In genomic region chr1:143946933-143947332, GRCm38 (mm10) we compare ENCODE assay signal across 12 mouse cellular contexts. TPM values are rescaled to one million over a fixed set of nuclear protein-coding genes. Genes with fewer than 3 reads are reported as not detected.
A peak's percentile ranks its signal among the peaks of the same experiment; 100 is the strongest.
DNase-seq lines count a peak whose midpoint lies in the region; ATAC-seq and TF ChIP-seq lines count a peak whose summit lies in the region.
"Had no signal": no experiment of that assay in that cellular context is flagged by ENCODE, and none has a peak within 500 bp of the region (broad histone marks: within the 10 kb centered on the region; RNA-seq: fewer than 3 reads in every experiment).

No protein-coding gene starts in this region.

- no peak for ATAC-seq in midbrain, embryonic 16.5 days
- no peak for ATAC-seq in midbrain, embryonic 11.5 days (ENCODE audit: low FRiP score)

- H3K4me2 ChIP-seq in midbrain, embryonic 16.5 days (ENCODE audit: low read length), result no peak overlapping the region
- no peak overlapping the region for H3K4me2 ChIP-seq in midbrain, embryonic 11.5 days
- H3K4me2 ChIP-seq: midbrain, embryonic 12.5 days had no signal

- no peak for TF ChIP-seq POLR2A in heart, adult 2 months (IDR thresholded peaks at IDR 0.05; ENCODE audit: insufficient read depth, low read depth, low read length)

- no peak overlapping the region for H3K4me3 ChIP-seq in heart, adult 2 months
- H3K4me3 ChIP-seq in midbrain, embryonic 16.5 days (ENCODE audit: low read depth, low read length), result no peak overlapping the region
- H3K4me3 ChIP-seq in hindbrain, embryonic 10.5 days, result no peak overlapping the region
- H3K4me3 ChIP-seq in midbrain, embryonic 11.5 days (ENCODE audit: low read depth, low read length), result no peak overlapping the region
- H3K4me3 ChIP-seq: limb, embryonic 10.5 days; midbrain, embryonic 12.5 days had no signal

- TF ChIP-seq CTCF in heart, adult 2 months (IDR thresholded peaks at IDR 0.05), result no peak

- H3K36me3 ChIP-seq in heart, adult 2 months (ENCODE audit: control insufficient read depth, insufficient read depth, low read length), result no peaks in the 10 kb centered on the region
- H3K36me3 ChIP-seq in midbrain, embryonic 16.5 days (ENCODE audit: control insufficient read depth, insufficient read depth, low read length), result no peaks in the 10 kb centered on the region
- no peaks in the 10 kb centered on the region for H3K36me3 ChIP-seq in hindbrain, embryonic 10.5 days
- H3K36me3 ChIP-seq in midbrain, embryonic 11.5 days (ENCODE audit: control insufficient read depth, insufficient read depth, low read length), result no peaks in the 10 kb centered on the region
- H3K36me3 ChIP-seq: limb, embryonic 10.5 days; midbrain, embryonic 12.5 days had no signal

- TF ChIP-seq EP300 in heart, adult 2 months (IDR thresholded peaks at IDR 0.05; ENCODE audit: insufficient read depth, low read depth, low read length), result no peak

- no peaks in the 10 kb centered on the region for H3K79me2 ChIP-seq in heart, adult 2 months (replicated peaks; ENCODE audit: control insufficient read depth, insufficient read depth, low read length)

- no peaks in the 10 kb centered on the region for H3K4me1 ChIP-seq in heart, adult 2 months (ENCODE audit: control insufficient read depth, insufficient read depth, low read length)
- H3K4me1 ChIP-seq in midbrain, embryonic 16.5 days (ENCODE audit: control insufficient read depth, insufficient read depth, low read length), result no peaks in the 10 kb centered on the region
- no peaks in the 10 kb centered on the region for H3K4me1 ChIP-seq in hindbrain, embryonic 10.5 days (replicated peaks)
- H3K4me1 ChIP-seq in midbrain, embryonic 11.5 days (ENCODE audit: control insufficient read depth, insufficient read depth, low read length), result no peaks in the 10 kb centered on the region
- H3K4me1 ChIP-seq: limb, embryonic 10.5 days; midbrain, embryonic 12.5 days had no signal

- DNase-seq in heart, postnatal 10 days, result peak; percentile 7 to 10
- DNase-seq in heart, adult 2 months, result no peak
- DNase-seq in 416B (ENCODE audit: low read depth), result peak; percentile 26
- peak; percentile 90 for DNase-seq in fat pad, adult 2 months (ENCODE audit: extremely low read depth, low read depth, low spot score)
- peak; percentile 43 for DNase-seq in lung, postnatal 10 days
- no peak for DNase-seq in hindbrain, embryonic 10.5 days (ENCODE audit: low spot score)
- no peak for DNase-seq in midbrain, embryonic 11.5 days (ENCODE audit: low spot score, missing footprints)
- DNase-seq: cerebellum, adult 11 months; gastrocnemius, postnatal 25 days had no signal

- no peak overlapping the region for H3K9ac ChIP-seq in heart, adult 2 months (ENCODE audit: low read depth, low read length)
- no peak overlapping the region for H3K9ac ChIP-seq in midbrain, embryonic 16.5 days (ENCODE audit: low read depth, low read length)
- no peak overlapping the region for H3K9ac ChIP-seq in midbrain, embryonic 11.5 days (ENCODE audit: low read length)
- H3K9ac ChIP-seq: midbrain, embryonic 12.5 days had no signal

- no peak overlapping the region for H3K27ac ChIP-seq in heart, adult 2 months
- H3K27ac ChIP-seq in midbrain, embryonic 16.5 days (ENCODE audit: low read length), result no peak overlapping the region
- H3K27ac ChIP-seq in hindbrain, embryonic 10.5 days, result no peak overlapping the region
- no peak overlapping the region for H3K27ac ChIP-seq in midbrain, embryonic 11.5 days (ENCODE audit: low read depth, low read length)
- H3K27ac ChIP-seq: limb, embryonic 10.5 days; midbrain, embryonic 12.5 days had no signal

- intact Hi-C loops in heart, postnatal 10 days (cut with DNase I), result no loop called here
- intact Hi-C loops in heart, adult 2 months (cut with DNase I), result no loop called here

- no peaks in the 10 kb centered on the region for H3K27me3 ChIP-seq in heart, adult 2 months (ENCODE audit: control insufficient read depth, insufficient read depth, low read length)
- H3K27me3 ChIP-seq in midbrain, embryonic 16.5 days (ENCODE audit: control insufficient read depth, insufficient read depth, low read depth, low read length), result no peaks in the 10 kb centered on the region
- H3K27me3 ChIP-seq in hindbrain, embryonic 10.5 days (ENCODE audit: insufficient read depth, poor library complexity, severe bottlenecking), result no peaks in the 10 kb centered on the region
- no peaks in the 10 kb centered on the region for H3K27me3 ChIP-seq in midbrain, embryonic 11.5 days (ENCODE audit: control insufficient read depth, insufficient read depth, low read length)
- H3K27me3 ChIP-seq: midbrain, embryonic 12.5 days had no signal

- H3K9me3 ChIP-seq in midbrain, embryonic 16.5 days (replicated peaks; ENCODE audit: control insufficient read depth, low read length, poor library complexity, severe bottlenecking), result no peaks in the 10 kb centered on the region
- no peaks in the 10 kb centered on the region for H3K9me3 ChIP-seq in hindbrain, embryonic 10.5 days
- H3K9me3 ChIP-seq in midbrain, embryonic 11.5 days (ENCODE audit: control insufficient read depth, low read length), result no peaks in the 10 kb centered on the region
- H3K9me3 ChIP-seq: limb, embryonic 10.5 days; midbrain, embryonic 12.5 days had no signal

RNA-seq across cellular contexts. Expression of gene Rgs2, which starts 57.0 kb away (rescaled TPM):
- 10 to 100 TPM; 69.1 to 70.8 TPM for total RNA-seq in heart, postnatal 10 days (2021)
- 10 to 100 TPM; 43.7 to 59.2 TPM for total RNA-seq in heart, adult 2 months (2021)
- polyA plus RNA-seq in heart, adult 2 months (2012; rRNA removed), result 7.7 and 18.4 TPM in 2 replicates
- polyA plus RNA-seq in midbrain, embryonic 16.5 days (2015; fragmentation: Nextera tagmentation; extraction: Ambion mirVana), result 133 and 147 TPM in 2 replicates
- polyA plus RNA-seq in hindbrain, embryonic 10.5 days (2016; fragmentation: Nextera tagmentation; extraction: Ambion mirVana), result 44.8 and 50.3 TPM in 2 replicates
- polyA plus RNA-seq in midbrain, embryonic 11.5 days (2014; fragmentation: Nextera tagmentation; extraction: Ambion mirVana), result 83.6 and 90.7 TPM in 2 replicates

Comparison
In these comparisons a context has a peak if more than half of its experiments do, and no peak if none do; other contexts are left out.
1. DNase-seq: peak in heart, postnatal 10 days (2 of 2), 416B (single experiment), fat pad, adult 2 months (single experiment) and lung, postnatal 10 days (single experiment); none in heart, adult 2 months (0 of 2), hindbrain, embryonic 10.5 days (single experiment) and midbrain, embryonic 11.5 days (single experiment).